Mouse (Mus musculus): ENCODE data around the gene Hmx1.

Hmx1 gene

GRCm38 (mm10) chr5:35398310-35398910, 9.5 kb downstream of the Hmx1 start:
- no peak for DNase-seq

- DNase-seq, result no peak
Measured at GRCm38 (mm10) chr5:35399061-35399460, 10.2 kb downstream of the Hmx1 start.

GRCm38 (mm10) chr5:35399704-35400320, 10.9 kb downstream of the Hmx1 start:
- DNase-seq, result no peak

DNA sequence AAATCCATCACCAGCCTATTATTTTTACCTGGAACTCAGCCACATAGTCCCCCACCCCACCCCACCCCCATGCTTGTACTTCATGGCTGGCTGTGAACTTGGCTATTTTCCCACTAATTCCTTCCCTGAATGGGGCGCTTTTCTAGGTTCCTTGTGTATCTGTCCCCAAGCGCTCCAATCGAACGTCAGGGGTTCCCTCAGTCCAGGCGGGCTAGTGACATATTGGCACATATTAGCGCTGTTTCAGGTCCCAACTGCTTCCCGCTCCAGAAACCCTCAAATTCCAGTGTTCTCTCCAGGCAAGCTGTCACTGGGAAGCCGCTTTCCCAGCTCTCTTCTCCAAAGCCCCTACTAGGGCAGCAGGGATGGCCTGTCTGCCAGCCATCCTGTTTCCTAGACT, 12.3 kb downstream of the Hmx1 start:
- DNase-seq, result no peak

DNA sequence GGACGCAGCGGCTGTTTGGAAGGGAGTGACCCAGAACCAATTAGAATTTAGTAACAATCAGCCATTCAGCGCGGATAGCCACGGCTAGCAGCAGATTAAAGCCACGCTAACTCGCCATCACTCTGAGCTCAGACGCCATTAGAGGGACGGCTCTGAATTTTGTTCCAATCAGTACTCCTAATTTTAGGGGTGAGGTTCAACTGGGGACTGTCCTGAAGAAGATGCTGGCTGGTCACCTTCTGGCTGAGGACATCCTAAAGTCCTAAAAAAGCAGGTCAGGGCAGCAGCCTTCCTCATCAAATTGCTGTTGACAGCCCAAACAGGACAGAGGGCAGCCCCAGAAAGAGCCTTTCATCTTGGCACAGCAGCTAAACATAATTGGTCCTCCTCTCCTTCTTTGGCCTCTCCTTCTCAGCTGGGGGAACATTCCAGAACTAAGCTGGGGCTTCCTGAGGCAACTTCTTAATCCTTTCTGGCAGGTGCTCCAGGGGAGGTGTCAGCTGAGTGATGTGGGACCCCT, 18.6 kb downstream of the Hmx1 start:
- no peak for DNase-seq

DNA sequence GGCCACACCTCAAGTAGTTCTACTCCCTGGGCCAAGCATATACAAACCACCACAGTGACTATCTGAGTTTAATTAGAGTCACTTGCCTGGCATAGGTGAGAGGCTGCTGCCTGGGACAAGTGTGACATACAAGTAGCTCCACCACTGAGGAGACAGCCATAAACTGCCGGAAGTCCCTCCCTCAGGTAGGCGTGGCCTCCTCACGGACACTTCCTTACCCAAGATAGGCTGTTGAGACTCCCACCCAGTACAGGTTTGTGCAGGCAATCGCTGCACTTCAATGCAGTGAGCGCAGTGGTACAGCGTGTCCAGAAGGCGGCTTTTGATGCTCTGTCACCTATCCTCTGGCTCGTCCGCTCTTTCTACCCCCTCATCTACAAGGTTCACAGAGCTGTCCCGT, 22.1 kb downstream of the Hmx1 start:
- DNase-seq, result no peak

GRCm38 (mm10) chr5:35412833-35413232, 23.9 kb downstream of the Hmx1 start:
- DNase-seq, result no peak

DNA sequence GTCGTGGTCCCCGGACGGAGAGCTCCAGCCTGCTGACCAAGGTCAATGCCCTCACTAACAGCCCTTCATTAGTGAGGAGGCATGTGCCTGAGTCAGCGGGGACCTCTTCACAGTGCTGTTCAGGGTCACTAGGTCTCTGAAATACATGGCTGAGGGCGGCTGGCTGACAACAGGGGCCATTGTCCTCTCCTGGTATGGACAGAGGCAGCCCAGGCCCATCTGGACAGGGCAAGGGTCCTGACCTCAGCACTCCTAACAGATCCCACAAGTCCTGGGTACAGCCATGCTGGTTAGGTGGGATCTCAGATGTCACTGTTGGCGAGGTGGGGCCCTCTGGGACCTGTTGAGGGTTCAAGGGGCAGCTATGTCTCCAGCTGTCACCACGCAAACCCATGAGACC, 28.8 kb downstream of the Hmx1 start:
- no peak for DNase-seq

GRCm38 (mm10) chr5:35421622-35422021, 32.7 kb downstream of the Hmx1 start:
- no peak for DNase-seq

GRCm38 (mm10) chr5:35425218-35425617, 36.3 kb downstream of the Hmx1 start:
- DNase-seq, result peak; percentile 70

- DNase-seq, result peak; percentile 72
Measured at GRCm38 (mm10) chr5:35427901-35428300, 39.0 kb downstream of the Hmx1 start.

GRCm38 (mm10) chr5:35428421-35428820, 39.5 kb downstream of the Hmx1 start:
- no peak for DNase-seq

- DNase-seq, result no peak
Measured at GRCm38 (mm10) chr5:35432098-35432497, 43.2 kb downstream of the Hmx1 start.

DNA sequence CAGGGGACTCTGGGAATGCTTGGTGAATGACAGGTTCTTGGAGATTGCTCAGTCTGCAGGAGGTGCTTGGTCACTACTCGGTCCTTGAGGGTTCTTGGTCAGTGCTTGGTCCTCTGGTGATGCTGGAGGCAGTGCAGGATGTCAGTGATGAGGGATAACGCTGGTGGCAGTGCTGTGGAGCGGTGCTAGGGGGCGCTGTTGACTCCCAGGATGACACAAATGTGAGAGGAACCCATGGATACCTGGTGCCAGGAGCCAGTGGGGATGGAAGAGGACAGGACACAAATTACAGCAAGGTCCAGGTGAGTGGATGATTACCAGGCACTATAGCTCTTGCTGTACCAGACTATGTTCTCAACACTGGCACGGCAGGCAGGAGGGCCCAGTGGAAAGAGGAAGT, 45.1 kb downstream of the Hmx1 start:
- no peak for DNase-seq

GRCm38 (mm10) chr5:35434703-35435102, 45.8 kb downstream of the Hmx1 start:
- DNase-seq, result no peak

DNA sequence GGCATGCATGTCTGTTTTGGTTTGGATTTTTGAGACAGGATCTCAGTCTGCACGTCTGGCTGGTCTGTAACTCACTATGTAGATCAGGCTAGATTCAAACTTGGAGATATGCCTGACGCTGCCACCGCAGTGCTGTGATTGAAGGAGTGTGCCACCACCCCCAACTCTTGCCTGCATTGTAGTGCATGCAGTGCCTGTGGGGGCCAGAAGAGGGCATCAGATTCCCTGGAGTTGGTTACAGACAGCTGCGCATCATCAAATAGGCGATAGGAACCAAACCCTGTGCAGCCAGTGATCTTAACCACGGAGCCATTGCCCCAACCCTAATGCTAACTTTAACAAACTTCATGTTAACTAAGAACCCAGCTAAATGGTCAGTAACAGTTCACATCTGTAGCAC, 49.9 kb downstream of the Hmx1 start:
- DNase-seq, result no peak

DNA sequence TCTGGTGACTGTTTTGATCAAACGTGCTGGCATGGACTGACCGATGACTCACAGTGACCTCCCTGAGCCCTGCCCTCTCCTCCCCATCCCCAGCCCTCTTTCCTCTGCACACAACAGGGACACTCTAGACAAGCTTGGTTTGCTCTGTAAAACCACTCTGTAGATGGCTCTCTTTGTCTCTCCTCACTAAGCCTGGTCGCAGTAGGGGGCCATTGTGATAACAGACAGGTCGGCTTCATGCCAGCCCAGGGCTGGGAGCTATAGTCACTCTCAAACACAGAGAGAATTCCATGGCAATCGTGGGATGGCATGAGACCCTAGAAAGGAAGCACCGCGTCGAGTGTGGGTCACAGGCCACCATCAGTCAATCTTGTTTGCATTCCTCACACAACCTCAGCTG, 51.6 kb downstream of the Hmx1 start:
- DNase-seq, result no peak

DNA sequence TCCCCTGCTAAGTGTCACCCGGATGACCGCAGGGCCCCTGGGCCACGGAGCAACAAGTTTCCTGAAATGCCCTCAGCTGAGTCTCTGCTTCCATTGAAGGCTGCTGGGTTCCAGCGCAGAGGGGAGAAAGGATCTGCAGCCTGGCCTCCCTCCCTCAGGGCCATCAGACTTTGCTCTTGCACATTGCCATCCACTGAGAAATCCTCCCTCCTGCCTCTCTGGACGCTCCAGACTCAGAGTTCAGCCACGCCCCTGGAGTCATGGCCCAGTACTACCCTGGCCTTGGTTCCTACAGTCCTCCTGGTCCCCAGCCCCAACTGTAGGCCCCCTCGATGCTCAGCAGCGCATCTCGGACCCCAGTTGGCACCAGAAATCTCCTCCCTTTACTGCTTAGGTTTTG, 52.5 kb downstream of the Hmx1 start:
- peak; percentile 64 for DNase-seq

DNA sequence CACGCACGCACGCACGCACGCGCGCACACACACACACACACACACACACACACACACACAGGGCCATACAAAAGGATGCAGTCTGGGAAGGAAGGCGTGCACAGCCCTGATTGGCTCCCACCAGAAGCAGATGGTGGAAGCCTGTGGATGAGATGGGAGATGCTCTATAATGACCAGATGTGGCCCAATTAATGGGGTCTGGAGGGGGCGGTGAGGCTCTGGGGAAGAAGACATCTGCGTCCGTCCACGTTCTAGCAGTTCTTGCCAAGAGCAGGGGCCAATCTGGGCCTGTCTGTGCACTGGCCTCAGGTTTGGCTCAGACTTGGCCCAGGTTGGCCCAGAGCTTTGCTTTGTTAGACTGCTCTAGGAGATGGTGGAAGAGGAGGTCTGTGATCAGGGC, 55.8 kb downstream of the Hmx1 start:
- no peak for DNase-seq

DNA sequence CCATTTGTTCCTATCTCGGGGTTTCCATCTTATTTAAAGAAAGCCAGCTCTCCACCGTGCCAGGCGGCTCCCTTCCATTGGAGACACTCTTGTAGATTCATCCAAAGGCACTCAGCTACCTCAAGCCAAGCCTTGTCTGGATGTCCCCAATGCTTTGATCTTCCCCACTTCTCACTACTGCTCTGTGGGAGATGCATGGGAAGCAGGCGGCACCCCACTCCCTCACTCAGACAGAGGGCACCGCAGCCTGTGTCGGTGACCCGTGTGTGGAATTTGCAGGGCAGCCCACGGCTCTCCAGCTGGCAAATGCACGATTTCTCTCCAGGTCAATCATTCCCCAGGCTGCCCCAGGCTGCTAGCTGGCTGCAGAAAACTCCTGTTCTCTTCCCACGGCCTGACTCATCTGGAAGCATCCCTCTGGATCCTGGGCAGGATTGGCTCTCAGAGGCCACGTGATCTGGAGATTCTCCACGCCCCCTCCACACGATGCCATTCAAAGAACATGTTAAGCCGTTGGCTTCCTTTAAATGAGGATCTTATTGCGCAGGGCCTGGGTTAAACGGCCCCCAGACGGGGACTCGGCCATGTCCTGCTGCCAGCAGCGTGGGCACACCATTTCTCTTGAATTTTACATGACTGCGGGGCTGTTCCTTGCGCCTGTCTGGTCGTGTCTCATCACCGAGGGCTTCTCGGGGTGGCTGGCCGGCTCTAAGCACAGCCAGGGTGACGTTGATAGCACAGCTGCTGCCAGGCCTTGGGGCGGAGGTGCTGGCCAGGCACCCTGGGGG, 58.9 kb downstream of the Hmx1 start:
- DNase-seq, result no peak

All from kidney, adult 9 months (tissue).